Mouse (Mus musculus) mouse embryonic stem cell (cell line): Measurements from ENCODE around the gene Supt16.

Source experiments
- in situ Hi-C, 2 experiments: fragments of 300-500 bp; cut with MboI; formaldehyde crosslinking; loops; 1 replicate in 1 of 2; 3 replicates in 1 of 2; pipeline ENCODE4 v1.14.3; 2019 to 2020; ENCODE audit warnings: low sequenced_read_pairs in 2 of 2, low pct_unique_long_range_greater_than_20kb in 1 of 2, mixed read lengths in 1 of 2; ENCODE audit not compliant: unreplicated experiment in 1 of 2

Gene Supt16

GRCm38 (mm10) chr14:52152613-52153012 is 44.6 kb downstream of the Supt16 start:
- in situ Hi-C loops: no loop called here

DNA sequence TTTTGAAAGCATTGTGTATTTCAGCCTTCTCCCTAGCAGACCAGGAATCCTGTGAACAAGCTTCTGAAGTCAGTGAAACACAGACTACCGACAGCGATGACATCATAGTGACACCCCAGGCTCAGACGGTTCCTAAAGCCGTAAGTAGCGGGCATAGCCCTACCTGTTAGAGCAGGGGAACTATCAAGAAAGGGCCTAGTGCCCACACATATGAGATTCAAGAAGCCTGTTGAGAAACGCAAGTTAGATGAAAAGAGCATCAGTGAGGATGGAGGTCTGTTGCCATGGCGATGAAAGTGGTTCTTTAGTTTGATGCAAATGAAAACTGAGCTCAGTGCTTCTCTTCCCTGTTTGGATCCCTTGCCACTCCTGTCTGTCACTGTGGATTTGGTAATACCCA is 45.0 kb downstream of the Supt16 start:
- in situ Hi-C loops: no loop called here

GRCm38 (mm10) chr14:52149888-52150287 is 47.3 kb downstream of the Supt16 start:
- in situ Hi-C loops: loop anchor here (25.0 kb wide), 1 partner anchor 238 kb away; the partner anchor contains the start of genes Ndrg2 (in 2 of the 2), Rnase13 (in 2 of the 2) and Tppp2 (in 2 of the 2)

GRCm38 (mm10) chr14:52146540-52146939 is 50.7 kb downstream of the Supt16 start:
- in situ Hi-C loops: loop anchor here (25.0 kb wide), 1 partner anchor 234 kb away; the partner anchor contains the start of genes Ndrg2 (in 2 of the 2), Rnase13 (in 2 of the 2) and Tppp2 (in 2 of the 2)

GRCm38 (mm10) chr14:52144165-52144564 is 53.1 kb downstream of the Supt16 start:
- in situ Hi-C loops: loop anchor here (25.0 kb wide), 1 partner anchor 232 kb away; the partner anchor contains the start of genes Ndrg2 (in 2 of the 2), Rnase13 (in 2 of the 2) and Tppp2 (in 2 of the 2)

DNA sequence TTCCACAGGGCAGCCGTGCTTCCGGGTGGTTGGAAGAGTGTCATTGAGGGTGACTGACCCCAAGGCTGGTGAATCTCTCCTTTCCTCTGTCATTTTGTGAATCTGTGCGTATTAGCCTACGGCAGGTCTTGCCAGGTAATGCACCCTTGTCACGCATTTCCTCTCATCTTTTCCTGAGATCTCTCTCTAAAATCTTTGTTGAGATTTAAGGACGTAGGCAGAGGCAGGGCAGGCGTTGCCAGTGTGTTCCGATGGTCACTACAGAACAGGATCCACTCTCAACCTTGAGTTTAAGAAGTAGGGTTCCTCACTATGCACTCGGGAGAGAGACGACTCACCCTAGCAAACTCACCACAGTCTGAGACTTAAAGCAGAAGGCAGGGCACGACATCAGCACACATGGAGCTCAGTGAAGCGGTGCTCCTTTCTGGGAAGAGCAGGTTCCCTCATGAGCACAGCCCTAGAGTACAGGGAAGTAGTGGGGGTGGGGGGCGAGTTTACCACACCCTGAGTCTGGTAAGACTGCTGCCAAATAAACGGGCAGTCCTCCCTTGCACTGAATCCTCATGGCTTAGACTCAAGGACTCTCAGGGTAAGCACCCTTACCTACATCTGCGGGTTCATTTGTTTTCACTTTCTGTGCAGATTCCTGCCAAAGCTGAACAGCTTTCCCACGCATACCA is 55.6 kb downstream of the Supt16 start:
- in situ Hi-C loops: loop anchor here (25.0 kb wide), 1 partner anchor 229 kb away; the partner anchor contains the start of genes Ndrg2 (in 2 of the 2), Rnase13 (in 2 of the 2) and Tppp2 (in 2 of the 2)

- in situ Hi-C loops: loop anchor here (25.0 kb wide), 1 partner anchor 229 kb away; the partner anchor contains the start of genes Ndrg2 (in 2 of the 2), Rnase13 (in 2 of the 2) and Tppp2 (in 2 of the 2)
Measured at GRCm38 (mm10) chr14:52140577-52141444, 56.4 kb downstream of the Supt16 start.

- in situ Hi-C loops: loop anchor here (10.0 to 25.0 kb wide), 2 partner anchors 201 to 221 kb away; partner anchors contain the start of genes Ndrg2 (in 2 of the 2), Rnase13 (in 2 of the 2) and Tppp2 (in 2 of the 2)
Measured at GRCm38 (mm10) chr14:52133584-52133983, 63.6 kb downstream of the Supt16 start.

GRCm38 (mm10) chr14:52124636-52125035 is 72.6 kb downstream of the Supt16 start:
- in situ Hi-C loops: loop anchor here (25.0 kb wide), 1 partner anchor 212 kb away; the partner anchor contains the start of genes Ndrg2 (in 2 of the 2), Rnase13 (in 2 of the 2) and Tppp2 (in 2 of the 2)

- in situ Hi-C loops: no loop called here
Measured at GRCm38 (mm10) chr14:52123918-52124317, 73.3 kb downstream of the Supt16 start.

DNA sequence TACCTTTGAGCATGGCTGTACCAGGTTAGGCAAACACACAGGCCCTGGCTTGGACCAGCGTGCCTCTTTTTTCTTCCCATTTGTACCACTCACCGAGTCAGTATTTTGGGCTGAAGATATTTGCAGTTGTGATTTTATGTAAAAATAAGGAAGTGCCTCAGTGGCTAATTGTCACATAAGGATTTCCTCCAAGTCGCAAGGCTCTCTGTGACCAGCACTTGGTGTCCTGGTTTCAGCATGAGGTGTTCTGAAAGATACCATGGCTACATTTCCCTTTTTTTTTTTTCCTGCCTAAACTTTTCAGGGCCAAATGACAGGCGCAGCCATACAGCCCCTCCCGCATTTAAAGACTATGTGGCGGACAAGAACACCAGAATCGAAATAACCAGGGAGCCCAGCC is 77.0 kb downstream of the Supt16 start:
- in situ Hi-C loops: no loop called here

GRCm38 (mm10) chr14:52118823-52119608 is 78.2 kb downstream of the Supt16 start:
- in situ Hi-C loops: no loop called here

DNA sequence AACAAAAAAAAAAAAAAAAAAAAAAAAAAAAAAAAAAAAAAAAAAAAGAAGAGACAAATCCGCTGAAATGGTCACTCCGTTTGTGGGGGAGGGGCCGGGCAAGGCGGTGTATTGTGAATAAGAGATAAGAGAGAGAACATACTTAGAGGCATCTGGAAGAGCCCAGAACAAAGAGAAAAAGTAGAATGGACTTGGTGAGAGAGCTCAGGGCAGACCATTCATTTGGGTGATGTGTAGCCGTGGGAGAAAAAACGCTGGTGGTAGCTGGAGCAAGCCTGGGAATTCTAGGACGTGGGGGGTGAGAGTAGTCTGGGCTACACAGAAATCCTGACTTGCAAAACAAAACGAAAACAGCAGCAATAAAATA is 78.8 kb downstream of the Supt16 start:
- in situ Hi-C loops: no loop called here

DNA sequence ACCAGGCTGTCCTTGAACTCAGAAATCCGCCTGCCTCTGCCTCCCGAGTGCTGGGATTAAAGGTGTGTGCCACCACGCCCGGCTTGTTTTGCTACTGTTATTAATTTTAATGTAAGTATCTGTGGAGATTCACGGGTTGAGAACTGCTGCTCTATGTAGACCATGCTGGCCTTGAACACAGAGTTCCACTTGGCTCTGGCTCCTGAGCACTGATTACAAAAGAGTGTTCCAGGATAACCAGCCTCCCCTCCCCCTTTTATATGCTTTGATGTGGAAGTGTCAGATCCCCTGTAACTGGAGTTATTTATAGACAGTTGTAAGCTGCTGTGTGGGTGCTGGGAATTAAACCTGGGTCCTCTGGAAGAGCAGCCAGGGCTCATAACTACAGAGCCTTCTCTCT is 80.0 kb downstream of the Supt16 start:
- in situ Hi-C loops: no loop called here

DNA sequence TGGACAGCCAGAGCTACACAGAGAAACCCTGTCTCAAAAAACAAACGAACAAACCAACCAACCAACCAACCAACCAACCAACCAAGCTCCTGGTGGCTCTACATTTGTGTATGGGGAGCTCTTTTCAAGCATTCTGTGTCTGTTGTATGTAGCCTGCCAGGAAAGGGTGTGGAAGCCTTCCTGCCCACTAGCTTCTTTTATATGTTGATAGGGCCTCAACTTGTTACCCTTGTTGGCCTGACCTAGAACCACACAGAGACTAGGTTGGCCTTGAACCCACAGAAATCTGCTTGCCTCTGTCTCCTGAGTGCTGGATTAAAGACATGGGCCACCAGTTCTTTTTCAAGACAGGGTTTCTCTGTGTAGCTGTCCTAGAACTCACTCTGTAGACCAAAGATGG is 83.1 kb downstream of the Supt16 start:
- in situ Hi-C loops: no loop called here
